29 mouse cellular contexts compared by ENCODE assay signal in genomic region chr12:111404880-111405279, GRCm38 (mm10). TPM values are rescaled to one million over a fixed set of nuclear protein-coding genes. Genes with fewer than 3 reads are reported as not detected.
DNase-seq lines count a peak whose midpoint lies in the region; ATAC-seq and TF ChIP-seq lines count a peak whose summit lies in the region.
"Had no signal": no experiment of that assay in that cellular context is flagged by ENCODE, and none has a peak within 500 bp of the region (broad histone marks: within the 10 kb centered on the region; RNA-seq: fewer than 3 reads in every experiment).

No protein-coding gene starts in this region.

- peaks cover 15% of the 10 kb centered on the region for H3K27me3 ChIP-seq in liver, embryonic 14.5 days (ENCODE audit: control insufficient read depth, insufficient read depth, low read length)
- peaks cover 12% of the 10 kb centered on the region; the same call in 1 of the 2 replicates for H3K27me3 ChIP-seq in liver, postnatal 0 days (ENCODE audit: insufficient read depth, low read length)

- H3K36me3 ChIP-seq in liver, embryonic 14.5 days (replicated peaks; ENCODE audit: control insufficient read depth, insufficient read depth, low read depth), result no peaks in the 10 kb centered on the region
- H3K36me3 ChIP-seq in liver, postnatal 0 days (replicated peaks; ENCODE audit: insufficient read depth, low read length), result no peaks in the 10 kb centered on the region
- H3K36me3 ChIP-seq: embryonic facial prominence, embryonic 10.5 days; embryonic facial prominence, embryonic 13.5 days; forebrain, embryonic 12.5 days; forebrain, embryonic 15.5 days; heart, embryonic 12.5 days; heart, embryonic 15.5 days; hindbrain, embryonic 10.5 days had no signal

- no peaks in the 10 kb centered on the region for H3K9me3 ChIP-seq in liver, embryonic 14.5 days (ENCODE audit: control insufficient read depth, low read length)
- H3K9me3 ChIP-seq in liver, postnatal 0 days (ENCODE audit: low read length), result no peaks in the 10 kb centered on the region
- H3K9me3 ChIP-seq: embryonic facial prominence, embryonic 10.5 days; embryonic facial prominence, embryonic 13.5 days; forebrain, embryonic 12.5 days; forebrain, embryonic 15.5 days; heart, embryonic 12.5 days; heart, embryonic 15.5 days; hindbrain, embryonic 10.5 days had no signal

- TF ChIP-seq CTCF in liver, embryonic 14.5 days (IDR thresholded peaks at IDR 0.05; ENCODE audit: low read depth), result 0 out of 2 replicates have a peak, but pooled peaks have one; percentile 3
- TF ChIP-seq CTCF in liver, postnatal 0 days (IDR thresholded peaks at IDR 0.05; ENCODE audit: low read depth), result no peak

- no peak overlapping the region for H3K4me2 ChIP-seq in liver, embryonic 14.5 days (ENCODE audit: low read depth)
- H3K4me2 ChIP-seq in liver, postnatal 0 days (ENCODE audit: low read depth, low read length), result no peak overlapping the region
- H3K4me2 ChIP-seq: embryonic facial prominence, embryonic 13.5 days; forebrain, embryonic 12.5 days; forebrain, embryonic 15.5 days; heart, embryonic 12.5 days; heart, embryonic 15.5 days; hindbrain, embryonic 14.5 days had no signal

- no peak for DNase-seq in liver, embryonic 14.5 days (ENCODE audit: low read depth in 3 of 3, low spot score in 3 of 3)
- DNase-seq in liver, postnatal 0 days, result no peak
- DNase-seq in retina, postnatal 1 day, result peak; percentile 27
- no peak for DNase-seq in retina, embryonic 14.5 days (ENCODE audit: low spot score)
- DNase-seq in ZHBTc4 (ENCODE audit: low read depth, low spot score), result peak; percentile 50
- no peak for DNase-seq in layer of hippocampus, adult 11-12 months (ENCODE audit: low spot score)
- DNase-seq: adrenal gland, adult 2 months; adrenal gland, postnatal 14 days; cerebellum, adult 11 months; cerebellum, adult 2 months; cerebellum, adult 9-11 months; cerebellum, postnatal 36 days; embryo, embryonic 11 days; gastrocnemius, postnatal 25 days; heart, adult 18-20 months; heart, postnatal 10 days; heart, postnatal 36 days had no signal

- no peak overlapping the region for H3K9ac ChIP-seq in liver, embryonic 14.5 days (replicated peaks)
- H3K9ac ChIP-seq in liver, postnatal 0 days (replicated peaks), result no peak overlapping the region
- H3K9ac ChIP-seq: embryonic facial prominence, embryonic 13.5 days; forebrain, embryonic 12.5 days; forebrain, embryonic 15.5 days; heart, embryonic 12.5 days; heart, embryonic 15.5 days; hindbrain, embryonic 14.5 days had no signal

- no peak for ATAC-seq in liver, embryonic 14.5 days (ENCODE audit: insufficient read depth)
- ATAC-seq in liver, postnatal 0 days, result no peak
- ATAC-seq: forebrain, embryonic 15.5 days; hindbrain, postnatal 0 days; inflammation-experienced regulatory T-cells, adult 6 months had no signal

- 51% methylated on average over 10 of the region's 10 CpGs for WGBS in liver, embryonic 14.5 days (ENCODE audit: insufficient replicate concordance)
- 60% methylated on average over 10 of the region's 10 CpGs for WGBS in liver, postnatal 0 days (ENCODE audit: insufficient replicate concordance)

- no peak for TF ChIP-seq EP300 in liver, embryonic 14.5 days (IDR thresholded peaks at IDR 0.05; ENCODE audit: low read depth)
- no peak for TF ChIP-seq EP300 in liver, postnatal 0 days (IDR thresholded peaks at IDR 0.05; ENCODE audit: low read depth)

- H3K4me1 ChIP-seq in liver, embryonic 14.5 days (replicated peaks; ENCODE audit: control insufficient read depth in 2 of 2, insufficient read depth in 2 of 2, low read length in 1 of 2), result no peaks in the 10 kb centered on the region
- no peaks in the 10 kb centered on the region for H3K4me1 ChIP-seq in liver, postnatal 0 days (ENCODE audit: insufficient read depth)

- no peak overlapping the region for H3K4me3 ChIP-seq in liver, embryonic 14.5 days (ENCODE audit: insufficient read depth in 1 of 2, low read depth in 2 of 2, low read length in 2 of 2)
- H3K4me3 ChIP-seq in liver, postnatal 0 days (ENCODE audit: low read depth, low read length), result no peak overlapping the region
- H3K4me3 ChIP-seq: embryonic facial prominence, embryonic 10.5 days; embryonic facial prominence, embryonic 13.5 days; erythroblast, embryonic 14.5 days; forebrain, embryonic 12.5 days; forebrain, embryonic 15.5 days; heart, embryonic 12.5 days; heart, embryonic 15.5 days; hindbrain, embryonic 10.5 days had no signal

- H3K27ac ChIP-seq in liver, embryonic 14.5 days, result no peak overlapping the region
- no peak overlapping the region for H3K27ac ChIP-seq in liver, postnatal 0 days (ENCODE audit: low read depth)
- H3K27ac ChIP-seq: embryonic facial prominence, embryonic 10.5 days; embryonic facial prominence, embryonic 13.5 days; forebrain, embryonic 12.5 days; forebrain, embryonic 15.5 days; heart, embryonic 15.5 days; hindbrain, embryonic 10.5 days; hindbrain, embryonic 14.5 days; hindbrain, postnatal 0 days had no signal

RNA-seq across cellular contexts. Expression of gene Lbhd2, which starts 1.7 kb away (rescaled TPM):
- polyA plus RNA-seq in liver, embryonic 14.5 days (2012; rRNA removed), result not detected in 2 replicates
- 0.15 and 0.21 TPM in 2 replicates for polyA plus RNA-seq in liver, embryonic 14.5 days (2014; fragmentation: Nextera tagmentation; extraction: Ambion mirVana)
- 0.22 TPM in 2 replicates for polyA plus RNA-seq in liver, postnatal 0 days (2015; fragmentation: Nextera tagmentation; extraction: Ambion mirVana)
- polyA plus RNA-seq: embryonic facial prominence, embryonic 10.5 days; erythroblast, embryonic 14.5 days; gonadal fat pad, adult 2 months; heart, embryonic 12.5 days had no signal

RNA-seq across cellular contexts. Expression of gene Exoc3l4, which starts 11.9 kb away (rescaled TPM):
- 18.1 and 20.1 TPM in 2 replicates for polyA plus RNA-seq in liver, embryonic 14.5 days (2012; rRNA removed)
- 15.8 and 19.3 TPM in 2 replicates for polyA plus RNA-seq in liver, embryonic 14.5 days (2014; fragmentation: Nextera tagmentation; extraction: Ambion mirVana)
- 13.7 TPM in 2 replicates for polyA plus RNA-seq in liver, postnatal 0 days (2015; fragmentation: Nextera tagmentation; extraction: Ambion mirVana)
- polyA plus RNA-seq: inflammation-experienced regulatory T-cells, adult 6 months had no signal

RNA-seq across cellular contexts. Expression of gene Cdc42bpb, which starts 27.4 kb away (rescaled TPM):
- polyA plus RNA-seq in liver, embryonic 14.5 days (2012; rRNA removed), result 22.5 and 23.2 TPM in 2 replicates
- 5.3 and 6.6 TPM in 2 replicates for polyA plus RNA-seq in liver, embryonic 14.5 days (2014; fragmentation: Nextera tagmentation; extraction: Ambion mirVana)
- 8.0 and 8.6 TPM in 2 replicates for polyA plus RNA-seq in liver, postnatal 0 days (2015; fragmentation: Nextera tagmentation; extraction: Ambion mirVana)

RNA-seq across cellular contexts. Expression of gene Tnfaip2, which starts 37.4 kb away (rescaled TPM):
- 57.6 and 61.8 TPM in 2 replicates for polyA plus RNA-seq in liver, embryonic 14.5 days (2012; rRNA removed)
- 78.7 and 88.5 TPM in 2 replicates for polyA plus RNA-seq in liver, embryonic 14.5 days (2014; fragmentation: Nextera tagmentation; extraction: Ambion mirVana)
- polyA plus RNA-seq in liver, postnatal 0 days (2015; fragmentation: Nextera tagmentation; extraction: Ambion mirVana), result 72.0 and 79.5 TPM in 2 replicates
- polyA plus RNA-seq: inflammation-experienced regulatory T-cells, adult 6 months had no signal

Comparison
In these comparisons a context has a peak if more than half of its experiments do, and no peak if none do; other contexts are left out.
1. DNase-seq: peak in retina, postnatal 1 day (single experiment) and ZHBTc4 (single experiment); none in liver, embryonic 14.5 days (0 of 3), liver, postnatal 0 days (single experiment), retina, embryonic 14.5 days (single experiment) and layer of hippocampus, adult 11-12 months (single experiment).